ENCODE assay signal across 8 mouse cellular contexts in genomic region chr13:21453449-21453848, GRCm38 (mm10). TPM values are rescaled to one million over a fixed set of nuclear protein-coding genes. Genes with fewer than 3 reads are reported as not detected.
A peak's percentile ranks its signal among the peaks of the same experiment; 100 is the strongest.
DNase-seq lines count a peak whose midpoint lies in the region; ATAC-seq and TF ChIP-seq lines count a peak whose summit lies in the region.

Zscan26 (minus strand) TSS chr13:21453730.

- TF ChIP-seq EP300 in MEL (IDR thresholded peaks at IDR 0.05; ENCODE audit: low read depth in 1 of 2, low read length in 2 of 2) = no peak

- peak; percentile 90 for ATAC-seq in hindbrain, embryonic 11.5 days (ENCODE audit: low FRiP score)

- H3K9me3 ChIP-seq in MEL (replicated peaks; ENCODE audit: insufficient read depth, low read length) = no peaks in the 10 kb centered on the region
- H3K9me3 ChIP-seq in hindbrain, embryonic 11.5 days (ENCODE audit: control insufficient read depth, low read length) = no peaks in the 10 kb centered on the region

- H3K4me3 ChIP-seq in MEL (ENCODE audit: control insufficient read depth in 1 of 2, insufficient read depth in 1 of 2, low read depth in 2 of 2, low read length in 2 of 2) = peak within 1 kb of the TSS; percentile 65 to 87
- H3K4me3 ChIP-seq in hindbrain, embryonic 11.5 days (ENCODE audit: low read depth, low read length) = peak within 1 kb of the TSS; percentile 61

- DNase-seq in MEL (ENCODE audit: low read depth, low spot score) = peak; percentile 90
- DNase-seq in cerebellum, adult 18-20 months = peak; percentile 83 to 88
- DNase-seq in frontal cortex, adult 2 months (ENCODE audit: extremely low spot score in 1 of 2, low spot score in 1 of 2) = peak; percentile 75 to 91
- DNase-seq in hindbrain, embryonic 11.5 days (ENCODE audit: low spot score) = peak; percentile 92
- DNase-seq in layer of hippocampus, postnatal 10 days (ENCODE audit: low spot score in 2 of 2) = peak; percentile 73 to 82
- DNase-seq in lung, postnatal 10 days = peak; percentile 87
- peak; percentile 80 for DNase-seq in ovary, postnatal 36 days (ENCODE audit: low spot score)
- peak; percentile 71 for DNase-seq in thymus, postnatal 25 days

- peak within 1 kb of the TSS; percentile 48; the same call in 1 of the 2 replicates for H3K27ac ChIP-seq in MEL (ENCODE audit: control insufficient read depth, low read depth, low read length)
- no peak within 1 kb of the TSS for H3K27ac ChIP-seq in hindbrain, embryonic 11.5 days (ENCODE audit: low read depth, low read length)

- peak within 1 kb of the TSS; percentile 57 for H3K4me2 ChIP-seq in hindbrain, embryonic 11.5 days (replicated peaks; ENCODE audit: low read depth, low read length)

- no peak for TF ChIP-seq RAD21 in MEL (IDR thresholded peaks at IDR 0.05; ENCODE audit: low read depth, low read length)

- peaks cover 0 to 8% of the 10 kb centered on the region in 2 experiments; a peak in 2 of 4 replicates for H3K36me3 ChIP-seq in MEL (ENCODE audit: control insufficient read depth in 1 of 2, insufficient read depth in 2 of 2, low read length in 2 of 2)
- H3K36me3 ChIP-seq in hindbrain, embryonic 11.5 days (ENCODE audit: control insufficient read depth, insufficient read depth, low read length) = no peaks in the 10 kb centered on the region

- TF ChIP-seq CTCF in MEL (IDR thresholded peaks at IDR 0.05 in 2 of 3, conservative IDR thresholded peaks at IDR 0.05 in 1 of 3; ENCODE audit: control insufficient read depth in 1 of 3, insufficient read depth in 1 of 3, low read depth in 2 of 3, low read length in 3 of 3, poor library complexity in 1 of 3, severe bottlenecking in 1 of 3) = no peak

- WGBS in hindbrain, embryonic 11.5 days = under 1% methylated on average over 23 of the region's 23 CpGs

- H3K4me1 ChIP-seq in MEL (ENCODE audit: control insufficient read depth in 1 of 2, insufficient read depth in 2 of 2, low read length in 2 of 2) = peaks cover 3 to 6% of the 10 kb centered on the region in 2 experiments; a peak in 2 of 4 replicates
- no peaks in the 10 kb centered on the region for H3K4me1 ChIP-seq in hindbrain, embryonic 11.5 days (replicated peaks; ENCODE audit: control insufficient read depth, insufficient read depth, low read length)

- peak within 1 kb of the TSS; percentile 73 for H3K9ac ChIP-seq in MEL (ENCODE audit: control insufficient read depth, low read depth, low read length, poor library complexity, severe bottlenecking)
- H3K9ac ChIP-seq in hindbrain, embryonic 11.5 days (ENCODE audit: low read depth, low read length) = peak within 1 kb of the TSS; percentile 74

- peaks cover 2% of the 10 kb centered on the region for H3K79me2 ChIP-seq in MEL (ENCODE audit: control insufficient read depth, insufficient read depth, low read length, poor library complexity)

- H3K27me3 ChIP-seq in MEL (ENCODE audit: control insufficient read depth in 1 of 2, insufficient read depth in 2 of 2, low read length in 2 of 2) = peaks cover 2 to 3% of the 10 kb centered on the region in 2 experiments; a peak in 3 of 4 replicates
- no peaks in the 10 kb centered on the region for H3K27me3 ChIP-seq in hindbrain, embryonic 11.5 days (ENCODE audit: control insufficient read depth, insufficient read depth, low read length)

- TF ChIP-seq POLR2A in MEL (IDR thresholded peaks at IDR 0.05; ENCODE audit: control insufficient read depth in 1 of 2, insufficient read depth in 1 of 2, low read depth in 1 of 2, low read length in 2 of 2, poor library complexity in 1 of 2) = peak; percentile 72 to 86; a peak in 3 of 4 replicates

TF ChIP-seq in MEL, 35 proteins besides CTCF, POLR2A, EP300 and RAD21:
- TF ChIP-seq ELF1 (IDR thresholded peaks at IDR 0.05; ENCODE audit: low read depth, low read length) = peak; percentile 63; the same call in 1 of the 2 replicates
- TF ChIP-seq E2F4 (IDR thresholded peaks at IDR 0.05; ENCODE audit: borderline replicate concordance, low read depth, low read length) = no peak
- TF ChIP-seq CHD1 (IDR thresholded peaks at IDR 0.05; ENCODE audit: low read depth, low read length) = no peak
- no peak for TF ChIP-seq GATA1 (IDR thresholded peaks at IDR 0.05; ENCODE audit: low read depth, low read length)
- no peak for TF ChIP-seq SMC3 (IDR thresholded peaks at IDR 0.05; ENCODE audit: low read depth, low read length)
- TF ChIP-seq MYB (IDR thresholded peaks at IDR 0.05; ENCODE audit: low read depth, low read length) = no peak
- 0 out of 2 replicates have a peak, but pooled peaks have one; percentile 13 for TF ChIP-seq JUND (IDR thresholded peaks at IDR 0.05; ENCODE audit: low read depth, low read length)
- TF ChIP-seq KAT2A (conservative IDR thresholded peaks at IDR 0.05; ENCODE audit: low read depth, low read length) = peak; percentile 50; the same call in 1 of the 2 replicates
- no peak for TF ChIP-seq TAL1 (IDR thresholded peaks at IDR 0.05; ENCODE audit: low read length)
- TF ChIP-seq GABPA (IDR thresholded peaks at IDR 0.05; ENCODE audit: low read depth, low read length) = no peak
- TF ChIP-seq MXI1 (IDR thresholded peaks at IDR 0.05; ENCODE audit: low read depth, low read length) = no peak; the same call in 1 of the 2 replicates
- TF ChIP-seq SIN3A (IDR thresholded peaks at IDR 0.05; ENCODE audit: low read length) = peak; percentile 75
- TF ChIP-seq ZNF384 (IDR thresholded peaks at IDR 0.05; ENCODE audit: low read depth, low read length) = no peak
- TF ChIP-seq MAZ (IDR thresholded peaks at IDR 0.05; ENCODE audit: low read depth, low read length) = no peak
- peak; percentile 87 for TF ChIP-seq HCFC1 (IDR thresholded peaks at IDR 0.05; ENCODE audit: low read depth, low read length)
- TF ChIP-seq MAX (IDR thresholded peaks at IDR 0.05; ENCODE audit: low read length) = peak; percentile 48; the same call in 1 of the 2 replicates
- TF ChIP-seq TCF12 (IDR thresholded peaks at IDR 0.05; ENCODE audit: low read depth, low read length) = no peak
- no peak for TF ChIP-seq MEF2A (IDR thresholded peaks at IDR 0.05; ENCODE audit: extremely low read depth, insufficient replicate concordance, low read depth, low read length, poor library complexity, severe bottlenecking)
- TF ChIP-seq USF1 (IDR thresholded peaks at IDR 0.05; ENCODE audit: low read depth, low read length) = no peak
- TF ChIP-seq POLR2AphosphoS2 (IDR thresholded peaks at IDR 0.05; ENCODE audit: low read length) = peak; percentile 70; the same call in 1 of the 2 replicates
- no peak for TF ChIP-seq USF2 (IDR thresholded peaks at IDR 0.05; ENCODE audit: borderline replicate concordance in 1 of 2, insufficient read depth in 1 of 2, low read depth in 1 of 2, low read length in 2 of 2)
- peak; percentile 52; the same call in 1 of the 2 replicates for TF ChIP-seq TBP (IDR thresholded peaks at IDR 0.05; ENCODE audit: low read depth, low read length)
- no peak for TF ChIP-seq CHD2 (IDR thresholded peaks at IDR 0.05; ENCODE audit: low read length)
- no peak for TF ChIP-seq ZC3H11A (IDR thresholded peaks at IDR 0.05; ENCODE audit: low read depth, low read length)
- no peak for TF ChIP-seq RCOR1 (IDR thresholded peaks at IDR 0.05; ENCODE audit: low read depth, low read length)
- no peak for TF ChIP-seq ZMIZ1 (IDR thresholded peaks at IDR 0.05; ENCODE audit: low read depth, low read length)
- peak; percentile 52; the same call in 1 of the 2 replicates for TF ChIP-seq NRF1 (IDR thresholded peaks at IDR 0.05; ENCODE audit: insufficient read depth, low read depth, low read length, poor library complexity, severe bottlenecking)
- TF ChIP-seq NELFE (IDR thresholded peaks at IDR 0.05; ENCODE audit: low read depth, low read length) = peak; percentile 77
- TF ChIP-seq MYC (IDR thresholded peaks at IDR 0.05; ENCODE audit: low read depth, low read length) = no peak; the same call in 1 of the 2 replicates
- no peak for TF ChIP-seq ZKSCAN1 (IDR thresholded peaks at IDR 0.05; ENCODE audit: low read depth, low read length)
- TF ChIP-seq UBTF (IDR thresholded peaks at IDR 0.05; ENCODE audit: borderline replicate concordance, insufficient read depth, low read depth, low read length) = no peak
- no peak for TF ChIP-seq ETS1 (IDR thresholded peaks at IDR 0.05; ENCODE audit: low read depth, low read length)
- TF ChIP-seq POLR2AphosphoS5 (IDR thresholded peaks at IDR 0.05; ENCODE audit: borderline replicate concordance, low read depth, low read length) = no peak
- no peak for TF ChIP-seq BHLHE40 (IDR thresholded peaks at IDR 0.05; ENCODE audit: borderline replicate concordance, low read depth, low read length)
- TF ChIP-seq MAFK (IDR thresholded peaks at IDR 0.05; ENCODE audit: borderline replicate concordance, low read depth, low read length) = no peak

RNA-seq across cellular contexts. Expression of gene Zscan26, which starts in this region (rescaled TPM):
- total RNA-seq in MEL (2012; rRNA removed) = 7.4 and 7.7 TPM in 2 replicates
- 1 to 10 TPM in 1 of 2 experiments, not detected in 1; 8.0 TPM for polyA plus RNA-seq in MEL (2012; ENCODE audit: insufficient read depth in 1 of 2, insufficient read length in 2 of 2, low read depth in 1 of 2, low replicate concordance in 2 of 2, missing spikeins in 1 of 2)
- polyA plus RNA-seq in frontal cortex, adult 2 months (2012; rRNA removed) = 61.5 and 66.1 TPM in 2 replicates
- 18.4 and 21.0 TPM in 2 replicates for polyA plus RNA-seq in hindbrain, embryonic 11.5 days (2014; fragmentation: Nextera tagmentation; extraction: Ambion mirVana)
- 10 to 100 TPM; 26.9 to 29.4 TPM for total RNA-seq in layer of hippocampus, postnatal 10 days (2021)
